Mouse (Mus musculus) bone marrow, adult 2 months (tissue): ENCODE data around the gene 4931406C07Rik.

Source experiments
- CTCF ChIP-seq: fragments of 200-500 bp; IDR thresholded peaks from 2 replicates; pipeline ENCODE4 v1.5.1; 2011; ENCODE audit warnings: low read length, control low read depth; ENCODE audit not compliant: control insufficient read depth, insufficient read depth
- POLR2A ChIP-seq: fragments of 200-500 bp; IDR thresholded peaks from 2 replicates; pipeline ENCODE4 v1.6.1; 2011; ENCODE audit warnings: low read depth, mild to moderate bottlenecking, control low read depth, low read length, borderline replicate concordance; ENCODE audit not compliant: control insufficient read depth

- TF ChIP-seq CTCF, result no peak
- TF ChIP-seq POLR2A, result no peak
These were observed 2.0 kb upstream of the 4931406C07Rik start for GRCm38 (mm10) chr9:15308254-15308653.
